Mouse (Mus musculus): ENCODE measurements around the gene Methig1. TPM values are rescaled to one million over a fixed set of nuclear protein-coding genes. Genes with fewer than 3 reads are reported as not detected.

Gene Methig1
- polyA plus RNA-seq, 1 experiment from 2014 or later: 0.13 TPM

- Histone ChIP-seq H3K4me3 (peak overlapping the region; percentile 97), H3K27ac (peak overlapping the region; percentile 55), H3K4me2 (peak overlapping the region; percentile 94), H3K4me1 (peaks cover 44% of the 10 kb centered on the region), H3K9ac (peak overlapping the region; percentile 86), H3K27me3 (replicated peaks) (peaks cover 27% of the 10 kb centered on the region), H3K36me3 (replicated peaks) (no peaks in the 10 kb centered on the region), H3K9me3 (no peaks in the 10 kb centered on the region)
- peak; percentile 77 for ATAC-seq (replicated peaks)
- WGBS: under 1% methylated on average over 44 of the region's 44 CpGs
Measured at GRCm38 (mm10) chr15:100422476-100422875, 69.5 kb downstream of the Methig1 start.

- Histone ChIP-seq H3K36me3 (replicated peaks) (no peaks in the 10 kb centered on the region), H3K4me2 (peak overlapping the region; percentile 94), H3K4me3 (peak overlapping the region; percentile 97), H3K9me3 (no peaks in the 10 kb centered on the region), H3K27me3 (replicated peaks) (peaks cover 27% of the 10 kb centered on the region), H3K4me1 (peaks cover 44% of the 10 kb centered on the region), H3K27ac (peak overlapping the region; percentile 55), H3K9ac (peak overlapping the region; percentile 86)
- 1% methylated on average over 65 of the region's 65 CpGs for WGBS
- peak; percentile 97 for ATAC-seq (replicated peaks)
Measured at GRCm38 (mm10) chr15:100422899-100423860, 70.2 kb downstream of the Methig1 start.

GRCm38 (mm10) chr15:100423916-100424315 lies 71.0 kb downstream of the Methig1 start:
- Histone ChIP-seq H3K4me2 (peak overlapping the region; percentile 94), H3K36me3 (replicated peaks) (no peaks in the 10 kb centered on the region), H3K27me3 (replicated peaks) (peaks cover 27% of the 10 kb centered on the region), H3K9ac (peak overlapping the region; percentile 46; the same call in 1 of the 2 replicates), H3K9me3 (no peaks in the 10 kb centered on the region), H3K4me1 (peaks cover 44% of the 10 kb centered on the region), H3K27ac (no peak overlapping the region), H3K4me3 (peak overlapping the region; percentile 97)
- 3% methylated on average over 14 of the region's 14 CpGs for WGBS
- ATAC-seq (replicated peaks): no peak

DNA sequence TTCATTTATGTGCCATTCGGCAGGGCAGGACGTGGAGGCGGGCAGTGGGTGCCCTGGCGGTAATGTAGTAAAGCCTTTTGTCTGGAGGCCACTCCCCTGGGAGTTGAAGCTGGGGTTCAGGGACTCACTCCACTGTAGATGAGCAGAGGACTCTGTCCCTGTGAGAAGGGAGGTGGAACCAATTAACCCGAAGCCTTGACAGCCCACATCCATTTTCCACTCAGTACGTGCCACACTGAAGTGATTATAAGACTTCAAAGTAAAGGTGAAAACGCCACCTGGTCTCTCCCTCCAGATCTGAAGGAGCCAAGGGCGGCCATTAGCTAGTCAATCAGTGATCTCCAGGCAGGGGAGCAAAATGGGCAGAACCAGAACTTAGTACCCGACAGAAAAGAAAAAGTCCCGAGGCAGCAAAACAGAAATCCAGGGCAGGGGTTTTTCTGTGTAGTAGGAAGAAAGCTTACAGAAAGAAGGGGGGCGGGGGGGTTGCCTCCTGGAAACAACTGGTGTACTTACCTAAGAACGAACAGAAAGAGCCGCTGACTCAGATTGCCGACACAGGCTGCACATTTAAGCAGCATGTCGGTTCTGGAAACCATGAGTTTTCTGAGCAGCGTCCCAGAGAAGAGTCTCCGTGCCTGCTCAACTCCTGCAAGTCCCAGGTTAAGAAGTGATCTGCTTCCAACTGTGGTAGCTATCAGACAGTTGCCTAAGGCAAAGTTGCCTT lies 71.6 kb downstream of the Methig1 start, which contains the start of gene Slc11a2:
Slc11a2 (minus strand) TSS at position 677 of the 727 bp plus-strand sequence.
- Histone ChIP-seq H3K27me3 (replicated peaks) (peaks cover 27% of the 10 kb centered on the region), H3K9me3 (no peaks in the 10 kb centered on the region), H3K4me1 (peaks cover 38% of the 10 kb centered on the region), H3K9ac (0 out of 2 replicates have a peak within 1 kb of the TSS, but pooled peaks have one; percentile 46), H3K27ac (no peak within 1 kb of the TSS), H3K4me2 (peak within 1 kb of the TSS; percentile 94), H3K4me3 (peak within 1 kb of the TSS; percentile 97), H3K36me3 (replicated peaks) (no peaks in the 10 kb centered on the region)
- 31% methylated on average over 17 of the region's 17 CpGs for WGBS
- no peak for ATAC-seq (replicated peaks)

- H3K4me1 ChIP-seq: peaks cover 9% of the 10 kb centered on the region
- ATAC-seq (replicated peaks): no peak
- H3K27me3 ChIP-seq (replicated peaks): peaks cover 27% of the 10 kb centered on the region
- H3K36me3 ChIP-seq (replicated peaks): no peaks in the 10 kb centered on the region
- no peak overlapping the region for H3K9ac ChIP-seq
- no peak overlapping the region for H3K4me2 ChIP-seq
- no peak overlapping the region for H3K27ac ChIP-seq
- H3K4me3 ChIP-seq: no peak overlapping the region
- no peaks in the 10 kb centered on the region for H3K9me3 ChIP-seq
- WGBS: 84% methylated on average over 13 of the region's 13 CpGs
Measured at GRCm38 (mm10) chr15:100428296-100428905, 75.5 kb downstream of the Methig1 start.

DNA sequence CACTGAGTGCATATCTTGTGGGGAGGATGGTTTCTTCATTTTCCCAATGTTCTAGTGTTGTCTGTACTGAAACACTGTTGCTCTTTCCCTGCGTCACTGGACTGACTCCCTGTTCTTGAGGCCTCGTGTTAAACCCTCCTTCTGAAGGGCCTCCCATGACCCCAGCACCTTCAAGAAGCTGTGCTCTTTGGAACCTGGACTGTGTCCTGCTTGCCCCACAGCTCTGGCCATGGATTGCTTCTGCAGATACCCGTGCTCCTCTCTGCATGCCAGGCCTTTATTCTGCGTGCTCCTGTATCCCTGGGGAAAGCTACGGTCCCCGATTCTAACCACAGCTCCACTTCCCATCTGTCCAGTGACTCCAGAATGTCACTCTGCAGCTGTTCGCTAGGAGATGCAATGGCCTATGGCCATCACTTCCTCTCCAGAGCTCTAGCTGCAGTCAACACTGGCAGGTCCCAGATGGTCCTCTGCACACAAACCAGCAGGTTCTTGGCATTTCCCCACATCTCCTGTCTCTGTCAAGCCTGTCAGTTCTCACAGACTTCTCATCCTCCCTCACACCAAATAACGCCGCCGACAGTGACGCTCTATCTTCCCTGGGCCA lies 77.1 kb downstream of the Methig1 start:
- Histone ChIP-seq H3K27me3 (replicated peaks) (peaks cover 13% of the 10 kb centered on the region), H3K4me1 (no peaks in the 10 kb centered on the region), H3K4me2 (no peak overlapping the region), H3K36me3 (replicated peaks) (no peaks in the 10 kb centered on the region), H3K9me3 (no peaks in the 10 kb centered on the region), H3K27ac (no peak overlapping the region), H3K4me3 (no peak overlapping the region), H3K9ac (no peak overlapping the region)
- no peak for ATAC-seq (replicated peaks)
- 81% methylated on average over 11 of the region's 11 CpGs for WGBS

- Histone ChIP-seq H3K27me3 (replicated peaks) (no peaks in the 10 kb centered on the region), H3K4me1 (no peaks in the 10 kb centered on the region), H3K27ac (no peak overlapping the region), H3K4me3 (no peak overlapping the region), H3K36me3 (replicated peaks) (no peaks in the 10 kb centered on the region), H3K9ac (no peak overlapping the region), H3K4me2 (no peak overlapping the region), H3K9me3 (no peaks in the 10 kb centered on the region)
- WGBS: 66% methylated on average over 4 of the region's 4 CpGs
- no peak for ATAC-seq (replicated peaks)
Measured at GRCm38 (mm10) chr15:100433234-100433633, 80.3 kb downstream of the Methig1 start.

Other genes with a start within 250 kb of the Methig1 start
- 16.0 TPM in 2 replicates for gene Atf1, start 125.3 kb upstream of the Methig1 start, polyA plus RNA-seq (2015; fragmentation: Nextera tagmentation; extraction: Ambion mirVana)
- gene Tmprss12, start 72.3 kb upstream of the Methig1 start, polyA plus RNA-seq (2015; fragmentation: Nextera tagmentation; extraction: Ambion mirVana): not detected in 2 replicates
- gene Mettl7a1, start 49.0 kb upstream of the Methig1 start, polyA plus RNA-seq (2015; fragmentation: Nextera tagmentation; extraction: Ambion mirVana): 3.2 and 4.3 TPM in 2 replicates
- not detected in 2 replicates for gene Mettl7a3, start 18.2 kb upstream of the Methig1 start, polyA plus RNA-seq (2015; fragmentation: Nextera tagmentation; extraction: Ambion mirVana)
- not detected in 2 replicates for gene Mettl7a2, start 51 bp downstream of the Methig1 start, polyA plus RNA-seq (2015; fragmentation: Nextera tagmentation; extraction: Ambion mirVana)
- gene Higd1c, start 11.4 kb downstream of the Methig1 start, polyA plus RNA-seq (2015; fragmentation: Nextera tagmentation; extraction: Ambion mirVana): not detected in 2 replicates
- gene Gm5475, start 69.0 kb downstream of the Methig1 start, polyA plus RNA-seq (2015; fragmentation: Nextera tagmentation; extraction: Ambion mirVana): 0.09 TPM in 2 replicates
- 28.0 and 31.0 TPM in 2 replicates for gene Slc11a2, start 71.9 kb downstream of the Methig1 start, polyA plus RNA-seq (2015; fragmentation: Nextera tagmentation; extraction: Ambion mirVana)
- gene Letmd1, start 115.9 kb downstream of the Methig1 start, polyA plus RNA-seq (2015; fragmentation: Nextera tagmentation; extraction: Ambion mirVana): 57.0 and 59.5 TPM in 2 replicates
- gene Csrnp2, start 142.3 kb downstream of the Methig1 start, polyA plus RNA-seq (2015; fragmentation: Nextera tagmentation; extraction: Ambion mirVana): 53.5 and 55.7 TPM in 2 replicates
- gene Tfcp2, start 198.9 kb downstream of the Methig1 start, polyA plus RNA-seq (2015; fragmentation: Nextera tagmentation; extraction: Ambion mirVana): 40.2 and 42.8 TPM in 2 replicates
- gene Pou6f1, start 246.8 kb downstream of the Methig1 start, polyA plus RNA-seq (2015; fragmentation: Nextera tagmentation; extraction: Ambion mirVana): 43.0 and 43.4 TPM in 2 replicates

Measured in midbrain, embryonic 15.5 days (tissue).